In genomic region chr1:23382806-23383653, GRCm38 (mm10) we compare ENCODE assay signal across 9 mouse cellular contexts. TPM values are rescaled to one million over a fixed set of nuclear protein-coding genes. Genes with fewer than 3 reads are reported as not detected.
DNase-seq lines count a peak whose midpoint lies in the region; ATAC-seq and TF ChIP-seq lines count a peak whose summit lies in the region.
"Had no signal": no experiment of that assay in that cellular context is flagged by ENCODE, and none has a peak within 500 bp of the region (broad histone marks: within the 10 kb centered on the region; RNA-seq: fewer than 3 reads in every experiment).

No protein-coding gene starts in this region.

- peak; percentile 69 for TF ChIP-seq POLR2A in heart, adult 2 months (IDR thresholded peaks at IDR 0.05; ENCODE audit: insufficient read depth, low read depth, low read length)

- ATAC-seq in embryonic facial prominence, embryonic 14.5 days (ENCODE audit: low read depth) = peak; percentile 96
- peak; percentile 96 for ATAC-seq in limb, embryonic 13.5 days (ENCODE audit: low FRiP score, low read depth)
- peak; percentile 96 for ATAC-seq in midbrain, embryonic 16.5 days

- H3K4me3 ChIP-seq in embryonic facial prominence, embryonic 14.5 days (ENCODE audit: low read depth, low read length) = peak overlapping the region; percentile 80
- peak overlapping the region; percentile 80 for H3K4me3 ChIP-seq in heart, adult 2 months
- H3K4me3 ChIP-seq in limb, embryonic 13.5 days = peak overlapping the region; percentile 61
- peak overlapping the region; percentile 89 for H3K4me3 ChIP-seq in midbrain, embryonic 16.5 days (ENCODE audit: low read depth, low read length)

- H3K9me3 ChIP-seq in embryonic facial prominence, embryonic 14.5 days (ENCODE audit: control insufficient read depth, low read length) = no peaks in the 10 kb centered on the region
- H3K9me3 ChIP-seq in limb, embryonic 13.5 days = no peaks in the 10 kb centered on the region; the same call in 1 of the 2 replicates
- no peaks in the 10 kb centered on the region for H3K9me3 ChIP-seq in midbrain, embryonic 16.5 days (replicated peaks; ENCODE audit: control insufficient read depth, low read length, poor library complexity, severe bottlenecking)

- H3K9ac ChIP-seq in embryonic facial prominence, embryonic 14.5 days (ENCODE audit: low read depth, low read length) = peak overlapping the region; percentile 84
- H3K9ac ChIP-seq in heart, adult 2 months (ENCODE audit: low read depth, low read length) = peak overlapping the region; percentile 98
- peak overlapping the region; percentile 87 for H3K9ac ChIP-seq in limb, embryonic 13.5 days
- peak overlapping the region; percentile 95 for H3K9ac ChIP-seq in midbrain, embryonic 16.5 days (ENCODE audit: low read depth, low read length)

- TF ChIP-seq EP300 in heart, adult 2 months (IDR thresholded peaks at IDR 0.05; ENCODE audit: insufficient read depth, low read depth, low read length) = 0 out of 2 replicates have a peak, but pooled peaks have one; percentile 51

- H3K36me3 ChIP-seq in embryonic facial prominence, embryonic 14.5 days (ENCODE audit: control insufficient read depth, insufficient read depth, low read length) = no peaks in the 10 kb centered on the region
- peaks cover 2% of the 10 kb centered on the region; the same call in 1 of the 2 replicates for H3K36me3 ChIP-seq in heart, adult 2 months (ENCODE audit: control insufficient read depth, insufficient read depth, low read length)
- H3K36me3 ChIP-seq in limb, embryonic 13.5 days = no peaks in the 10 kb centered on the region
- H3K36me3 ChIP-seq in midbrain, embryonic 16.5 days (ENCODE audit: control insufficient read depth, insufficient read depth, low read length) = no peaks in the 10 kb centered on the region

- peaks cover 4% of the 10 kb centered on the region; the same call in 1 of the 2 replicates for H3K4me1 ChIP-seq in embryonic facial prominence, embryonic 14.5 days (ENCODE audit: control insufficient read depth, insufficient read depth, low read length)
- H3K4me1 ChIP-seq in heart, adult 2 months (ENCODE audit: control insufficient read depth, insufficient read depth, low read length) = peaks cover 5% of the 10 kb centered on the region
- peaks cover 7% of the 10 kb centered on the region for H3K4me1 ChIP-seq in limb, embryonic 13.5 days
- H3K4me1 ChIP-seq in midbrain, embryonic 16.5 days (ENCODE audit: control insufficient read depth, insufficient read depth, low read length) = peaks cover 26% of the 10 kb centered on the region

- TF ChIP-seq CTCF in heart, adult 2 months (IDR thresholded peaks at IDR 0.05) = no peak

- peak overlapping the region; percentile 98 for H3K4me2 ChIP-seq in embryonic facial prominence, embryonic 14.5 days (ENCODE audit: low read depth, low read length)
- H3K4me2 ChIP-seq in limb, embryonic 13.5 days (replicated peaks) = peak overlapping the region; percentile 89
- peak overlapping the region; percentile 85 for H3K4me2 ChIP-seq in midbrain, embryonic 16.5 days (ENCODE audit: low read length)

- intact Hi-C loops in heart, adult 2 months (cut with DNase I) = loop anchor here (1.0 to 10.0 kb wide), 7 partner anchors 59 to 719 kb away; partner anchors contain the start of genes Fam135a and Sdhaf4

- H3K79me2 ChIP-seq in heart, adult 2 months (replicated peaks; ENCODE audit: control insufficient read depth, insufficient read depth, low read length) = no peaks in the 10 kb centered on the region; the same call in 1 of the 2 replicates

- DNase-seq in 3134 (ENCODE audit: extremely low read depth, insufficient read length, low spot score) = peak; percentile 92
- DNase-seq in adrenal gland, postnatal 4 days (ENCODE audit: low spot score in 2 of 2) = peak; percentile 93 to 97
- DNase-seq in embryonic facial prominence, embryonic 14.5 days (ENCODE audit: low spot score) = peak; percentile 96
- peak; percentile 99 for DNase-seq in heart, adult 2 months
- DNase-seq in kidney, adult 8-10 months = peak; percentile 98 to 99
- peak; percentile 92 to 94 for DNase-seq in spleen, postnatal 10 days (ENCODE audit: low spot score in 2 of 2)

- 0% methylated on average over 9 of the region's 93 CpGs for WGBS in embryonic facial prominence, embryonic 14.5 days
- under 1% methylated on average over 85 of the region's 93 CpGs for WGBS in heart, adult 2 months
- WGBS in limb, embryonic 13.5 days = under 1% methylated on average over 79 of the region's 93 CpGs
- WGBS in midbrain, embryonic 16.5 days = under 1% methylated on average over 78 of the region's 93 CpGs

- peak overlapping the region; percentile 80 for H3K27ac ChIP-seq in embryonic facial prominence, embryonic 14.5 days (replicated peaks; ENCODE audit: low read depth, low read length)
- peak overlapping the region; percentile 79 for H3K27ac ChIP-seq in heart, adult 2 months
- peak overlapping the region; percentile 81 for H3K27ac ChIP-seq in limb, embryonic 13.5 days
- peak overlapping the region; percentile 87 for H3K27ac ChIP-seq in midbrain, embryonic 16.5 days (ENCODE audit: low read length)

- H3K27me3 ChIP-seq in embryonic facial prominence, embryonic 14.5 days (replicated peaks; ENCODE audit: control insufficient read depth, insufficient read depth, low read length) = no peaks in the 10 kb centered on the region
- no peaks in the 10 kb centered on the region for H3K27me3 ChIP-seq in heart, adult 2 months (ENCODE audit: control insufficient read depth, insufficient read depth, low read length)
- no peaks in the 10 kb centered on the region for H3K27me3 ChIP-seq in limb, embryonic 13.5 days
- no peaks in the 10 kb centered on the region for H3K27me3 ChIP-seq in midbrain, embryonic 16.5 days (ENCODE audit: control insufficient read depth, insufficient read depth, low read depth, low read length)
- H3K27me3 ChIP-seq: CH12.LX had no signal

RNA-seq across cellular contexts. Expression of gene Ogfrl1, which starts 14.5 kb away (rescaled TPM):
- 10 to 100 TPM; 11.9 to 12.4 TPM for total RNA-seq in adrenal gland, postnatal 4 days (2021)
- 12.9 and 13.8 TPM in 2 replicates for polyA plus RNA-seq in embryonic facial prominence, embryonic 14.5 days (2014; fragmentation: Nextera tagmentation; extraction: Ambion mirVana)
- total RNA-seq in heart, adult 2 months (2021) = 10 to 100 TPM; 13.1 to 20.0 TPM
- polyA plus RNA-seq in heart, adult 2 months (2012; rRNA removed) = 7.2 and 12.0 TPM in 2 replicates
- polyA plus RNA-seq in limb, embryonic 13.5 days (2015; fragmentation: Nextera tagmentation; extraction: Ambion mirVana) = 8.9 and 9.4 TPM in 2 replicates
- polyA plus RNA-seq in midbrain, embryonic 16.5 days (2015; fragmentation: Nextera tagmentation; extraction: Ambion mirVana) = 10.3 and 12.3 TPM in 2 replicates
- total RNA-seq: CH12.LX had no signal

Comparison
In these comparisons a context has a peak if more than half of its experiments do, and no peak if none do; other contexts are left out.
1. Peak in every context shown above with its lines: DNase-seq, ATAC-seq, H3K4me3 ChIP-seq and H3K27ac ChIP-seq.